Mouse (Mus musculus) splenic B cell, adult 2 months (primary cell): ENCODE measurements around the gene B3galt1.

Experiments
- DNase-seq: peaks from one replicate; pipeline ENCODE4 v3.0.0-alpha.2; 2011; ENCODE audit warnings: low read depth, low spot score
- H3K27me3 ChIP-seq: 2 replicates; pipeline ENCODE4 v1.6.1; 2012; ENCODE audit warnings: mild to moderate bottlenecking, low read length, moderate library complexity, mixed read lengths; ENCODE audit not compliant: control insufficient read depth, poor library complexity, insufficient read depth, severe bottlenecking
- H3K36me3 ChIP-seq: 2 replicates; pipeline ENCODE4 v1.6.1; 2012; ENCODE audit warnings: mild to moderate bottlenecking, low read length, moderate library complexity, mixed read lengths; ENCODE audit not compliant: control insufficient read depth, poor library complexity, insufficient read depth, severe bottlenecking

B3galt1 gene

DNA sequence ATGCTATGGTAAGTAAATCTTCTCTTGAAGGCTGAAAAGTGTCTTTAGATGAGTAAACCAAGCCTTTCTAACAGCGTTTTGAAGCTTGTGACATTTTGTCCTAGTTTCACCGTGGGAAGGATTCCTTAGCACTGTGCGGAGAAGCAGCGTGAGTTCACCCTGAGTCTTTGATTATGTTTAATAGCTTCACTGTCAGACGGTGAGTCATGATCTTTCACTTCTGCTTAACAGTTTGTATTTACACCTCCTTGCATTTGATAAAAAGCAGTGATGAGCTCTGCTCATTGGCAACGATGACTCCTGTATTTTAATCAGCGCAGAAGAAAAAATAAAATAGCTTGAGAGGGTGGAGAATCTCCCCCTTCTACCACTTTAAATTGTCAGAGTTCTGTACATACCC, 440.0 kb downstream of the B3galt1 start:
- Histone ChIP-seq H3K27me3 (no peaks in the 10 kb centered on the region), H3K36me3 (no peaks in the 10 kb centered on the region)
- no peak for DNase-seq

DNA sequence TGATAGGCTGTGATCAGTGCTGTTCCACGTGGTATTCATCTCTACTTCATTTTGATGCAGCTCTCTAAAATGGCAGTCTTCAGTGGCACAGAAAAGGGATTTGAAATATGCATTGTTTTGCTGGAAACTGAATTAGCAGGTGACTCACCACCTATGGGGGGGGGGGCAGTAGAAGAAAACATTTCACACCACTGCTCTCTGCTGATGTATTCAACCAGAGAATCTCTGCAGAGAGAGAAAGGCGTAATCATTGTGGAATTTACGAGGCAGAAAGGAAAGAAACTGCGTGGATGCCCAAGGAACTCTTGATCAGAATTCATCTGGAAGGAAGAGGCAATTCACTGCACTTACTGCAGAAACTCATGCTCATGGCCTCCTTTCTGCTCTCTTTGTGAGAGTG, 445.7 kb downstream of the B3galt1 start:
- H3K27me3 ChIP-seq = no peaks in the 10 kb centered on the region
- H3K36me3 ChIP-seq = no peaks in the 10 kb centered on the region
- no peak for DNase-seq

DNA sequence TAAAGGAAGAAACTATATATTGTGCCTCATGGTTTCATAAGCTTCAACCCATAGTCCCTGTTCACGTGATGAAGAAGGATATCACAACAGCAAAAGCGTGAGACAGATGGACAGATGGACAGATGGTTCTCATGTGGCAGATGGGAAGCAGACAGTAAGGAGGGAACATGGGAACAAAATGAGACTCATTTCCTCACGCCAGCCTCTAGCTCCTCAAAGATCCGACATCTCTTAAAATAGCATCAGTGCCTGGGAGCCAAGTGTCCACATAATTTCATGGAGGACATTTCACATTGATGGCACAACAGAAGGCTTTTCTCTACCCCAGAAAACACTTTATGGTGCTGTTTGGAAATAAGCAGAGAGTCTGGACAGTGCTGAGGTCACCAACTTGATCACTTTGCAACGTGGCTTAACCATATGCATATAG, 454.6 kb downstream of the B3galt1 start:
- Histone ChIP-seq H3K27me3 (no peaks in the 10 kb centered on the region), H3K36me3 (no peaks in the 10 kb centered on the region)
- DNase-seq = no peak

DNA sequence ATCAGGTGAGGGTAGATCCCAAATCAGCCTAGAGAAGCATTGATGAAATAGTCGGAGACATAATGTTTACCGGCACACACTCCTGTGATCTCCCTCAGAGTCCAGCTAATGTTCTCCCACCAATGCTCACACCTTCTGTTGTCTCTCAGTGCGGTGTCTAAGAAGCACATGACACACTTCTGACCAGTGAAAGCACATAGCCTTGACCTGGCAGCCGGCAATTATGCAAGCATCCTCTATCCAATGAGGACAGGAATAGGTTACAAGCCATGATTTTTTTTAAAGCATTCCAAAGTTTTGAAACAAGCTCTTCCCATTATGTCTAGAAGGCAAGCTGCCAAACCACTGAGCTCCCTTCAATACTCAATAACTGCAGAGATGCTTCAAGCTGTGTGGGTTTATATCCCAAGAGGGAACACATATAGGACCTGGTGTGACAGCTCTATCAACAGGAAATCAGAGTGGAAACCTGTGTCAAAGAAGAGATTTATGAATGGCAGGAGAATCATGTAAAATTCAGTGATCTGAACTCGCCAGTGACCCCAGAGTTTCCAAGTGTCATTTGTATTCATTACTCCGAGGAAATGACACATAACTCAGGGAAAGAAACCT, 456.0 kb downstream of the B3galt1 start:
- no peaks in the 10 kb centered on the region for H3K27me3 ChIP-seq
- H3K36me3 ChIP-seq = no peaks in the 10 kb centered on the region
- DNase-seq = no peak

DNA sequence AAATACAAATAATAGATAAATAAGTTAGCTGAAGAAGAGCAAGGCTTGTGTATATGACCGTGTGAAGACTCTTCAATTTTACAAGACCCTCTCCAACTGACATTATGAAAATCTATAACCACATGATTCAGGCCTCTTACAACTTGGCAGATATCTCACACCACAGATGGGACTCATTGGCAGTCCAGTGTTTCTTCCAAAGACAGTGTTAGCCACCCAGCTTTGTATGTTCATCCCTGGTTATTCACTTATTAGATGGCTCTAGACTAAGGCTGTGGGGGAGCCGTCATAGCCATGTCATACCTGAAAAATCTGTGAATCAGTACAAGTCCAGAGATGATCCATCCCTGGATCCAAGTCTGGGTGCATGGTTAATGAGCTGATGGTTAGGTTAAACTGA, 463.1 kb downstream of the B3galt1 start:
- no peak for DNase-seq
- no peaks in the 10 kb centered on the region for H3K36me3 ChIP-seq
- H3K27me3 ChIP-seq = no peaks in the 10 kb centered on the region

DNA sequence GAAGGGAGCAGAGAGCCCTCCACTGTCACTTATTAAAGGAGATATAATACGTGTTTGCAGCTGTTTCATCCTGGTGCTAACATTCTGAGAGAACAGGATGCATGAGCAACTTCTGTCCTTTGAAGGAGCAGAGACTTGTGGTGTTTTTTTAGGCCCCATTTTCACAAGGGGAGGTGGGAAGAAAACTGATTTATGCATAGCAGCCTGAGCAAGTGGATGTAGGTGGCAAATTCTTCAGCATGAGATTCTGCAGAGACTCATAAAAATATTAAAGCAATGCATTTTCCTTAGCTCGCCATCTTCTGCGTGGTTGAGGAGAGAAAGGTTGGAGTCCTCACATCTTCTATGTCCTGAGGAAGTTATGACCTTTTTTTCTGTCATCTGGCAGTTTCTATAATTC, 469.0 kb downstream of the B3galt1 start:
- Histone ChIP-seq H3K27me3 (no peaks in the 10 kb centered on the region), H3K36me3 (no peaks in the 10 kb centered on the region)
- no peak for DNase-seq

DNA sequence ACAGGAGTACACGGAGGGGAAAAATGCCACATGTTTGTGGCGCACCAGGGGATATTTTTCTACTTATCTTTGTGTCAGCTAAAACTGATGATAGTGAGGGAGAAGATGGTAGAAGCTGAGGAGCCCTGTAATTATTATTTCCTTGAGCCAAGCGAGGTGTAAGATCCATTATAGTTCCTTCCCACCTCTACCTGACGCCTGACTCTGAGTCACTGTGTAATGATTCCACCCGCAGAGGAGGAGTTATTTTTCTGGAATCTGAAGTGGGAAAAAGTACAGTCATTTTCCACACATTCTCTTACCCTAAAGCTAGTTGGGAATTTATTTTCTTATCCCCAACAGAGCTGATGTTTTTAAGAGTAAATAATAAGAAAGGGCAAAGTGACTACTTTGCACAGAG, 475.1 kb downstream of the B3galt1 start:
- no peaks in the 10 kb centered on the region for H3K36me3 ChIP-seq
- DNase-seq = no peak
- H3K27me3 ChIP-seq = no peaks in the 10 kb centered on the region

DNA sequence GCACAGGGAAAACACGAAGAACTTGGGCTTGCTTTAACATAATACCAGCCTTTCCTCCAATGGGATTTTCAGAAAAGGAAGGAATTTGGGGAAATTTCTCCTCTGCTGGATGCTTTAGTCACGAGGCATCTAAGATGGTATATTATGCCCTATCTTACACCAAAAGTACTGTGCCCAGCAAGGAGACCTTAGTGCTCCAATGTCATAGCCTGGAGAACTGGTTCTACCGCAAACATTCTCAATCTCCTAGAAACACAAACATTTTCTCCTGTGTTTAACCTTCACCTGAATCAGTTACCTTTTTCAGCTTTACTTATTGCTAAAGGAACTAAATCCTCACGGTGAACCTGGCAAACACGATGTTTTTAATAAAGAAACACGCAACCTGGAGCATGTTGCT, 486.8 kb downstream of the B3galt1 start:
- H3K27me3 ChIP-seq = no peaks in the 10 kb centered on the region
- no peak for DNase-seq
- H3K36me3 ChIP-seq = no peaks in the 10 kb centered on the region

DNA sequence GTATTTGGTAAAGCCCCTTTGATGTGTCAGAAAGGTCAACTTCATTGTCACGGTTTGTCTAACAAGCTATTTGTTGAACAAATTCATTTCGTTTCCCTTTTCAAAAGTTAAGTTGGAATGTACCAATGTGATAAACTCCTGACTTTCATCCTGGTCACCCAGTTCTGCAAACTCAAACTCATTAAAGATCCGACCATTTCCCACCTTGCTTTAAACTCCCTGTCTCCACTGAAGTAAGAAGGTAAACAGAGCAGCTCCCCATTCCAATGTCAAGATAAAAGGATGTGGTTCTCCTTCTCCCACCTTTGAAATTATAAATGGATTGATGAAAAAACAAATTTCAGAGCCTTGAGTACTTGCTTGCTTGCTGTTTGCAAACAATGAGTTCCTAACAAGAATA, 487.6 kb downstream of the B3galt1 start:
- H3K27me3 ChIP-seq = no peaks in the 10 kb centered on the region
- no peaks in the 10 kb centered on the region for H3K36me3 ChIP-seq
- DNase-seq = no peak

DNA sequence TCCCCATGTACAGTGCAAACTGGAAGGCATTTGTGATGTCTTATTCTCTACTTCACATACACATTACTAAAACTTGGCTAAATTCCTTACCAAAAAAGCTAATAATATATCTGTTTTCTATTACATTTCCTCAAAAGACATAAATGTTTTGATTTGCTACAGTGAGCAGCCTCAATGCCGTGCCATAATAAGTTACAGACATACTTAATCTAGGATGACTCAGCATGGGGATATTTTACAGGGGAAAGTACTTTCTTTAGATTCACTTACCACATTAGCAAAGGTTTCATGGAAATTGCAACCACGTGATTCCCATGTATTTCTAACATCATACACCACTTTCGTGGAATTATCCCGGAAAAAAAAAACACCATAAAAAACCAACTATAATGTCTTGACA, 495.7 kb downstream of the B3galt1 start:
- H3K27me3 ChIP-seq = no peaks in the 10 kb centered on the region
- no peak for DNase-seq
- no peaks in the 10 kb centered on the region for H3K36me3 ChIP-seq

DNA sequence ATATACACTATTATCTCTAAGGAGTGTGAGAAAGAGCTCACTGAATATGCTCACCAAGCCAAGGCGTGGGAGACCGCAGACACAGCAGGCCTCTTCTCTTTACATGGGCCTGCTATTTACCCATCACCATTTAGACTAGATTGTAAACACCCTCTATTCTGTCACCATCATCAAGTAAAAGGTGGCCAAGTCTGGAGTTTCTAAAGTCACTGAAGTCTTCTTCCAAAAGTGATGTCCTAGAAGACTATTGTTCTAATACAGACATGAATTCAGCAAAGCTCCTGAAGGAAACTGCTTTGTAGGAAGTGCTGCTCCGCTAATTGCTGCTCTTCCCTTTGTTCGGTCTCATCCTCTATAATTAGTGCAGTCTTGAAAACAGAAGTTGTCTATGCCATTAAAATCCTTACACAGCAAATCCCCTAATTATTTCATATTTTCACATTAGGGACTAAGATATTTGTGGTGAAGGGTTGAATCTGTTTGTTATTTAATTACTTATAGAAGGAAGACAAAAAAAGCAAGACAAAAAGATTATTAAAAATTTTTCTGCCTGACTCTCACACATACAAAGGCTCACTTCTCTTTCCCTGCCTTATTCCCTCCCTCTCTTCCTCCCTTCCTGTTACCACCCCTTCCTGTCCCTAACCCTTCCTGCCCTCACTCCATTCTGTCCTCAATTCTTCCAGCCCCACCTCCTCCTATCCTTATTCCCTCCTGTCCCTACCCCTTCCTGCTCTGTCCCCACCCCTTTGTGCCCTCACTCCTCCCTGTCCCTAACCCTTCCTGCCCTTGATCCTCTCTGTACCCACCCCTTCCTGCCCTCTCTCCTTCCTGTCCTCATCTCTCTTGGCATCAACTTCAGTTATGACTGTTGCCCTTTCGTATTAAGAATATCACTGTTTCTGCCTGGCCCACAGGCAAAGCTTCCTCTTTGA, 514.0 kb downstream of the B3galt1 start:
- H3K36me3 ChIP-seq = no peaks in the 10 kb centered on the region
- H3K27me3 ChIP-seq = no peaks in the 10 kb centered on the region
- no peak for DNase-seq

DNA sequence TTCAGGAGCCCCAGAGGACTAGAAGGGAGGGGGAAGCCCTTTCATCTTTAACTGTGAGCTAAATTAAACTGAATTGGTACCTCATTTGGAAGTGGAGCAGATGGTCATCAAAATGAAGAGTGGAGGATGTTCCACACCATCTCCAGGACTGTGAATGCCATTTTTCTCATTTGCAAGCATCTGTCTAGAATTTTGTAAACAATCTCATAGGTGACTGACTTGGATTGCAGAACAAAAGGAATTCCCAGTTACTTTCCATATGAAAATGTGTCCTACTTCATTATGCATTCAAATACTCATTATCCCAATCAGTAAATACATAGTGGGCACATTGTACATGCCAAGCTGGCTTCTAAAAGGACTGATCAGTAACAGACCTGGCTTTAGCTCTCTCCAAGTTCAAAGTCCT, 515.2 kb downstream of the B3galt1 start:
- H3K27me3 ChIP-seq = no peaks in the 10 kb centered on the region
- no peaks in the 10 kb centered on the region for H3K36me3 ChIP-seq
- DNase-seq = no peak

DNA sequence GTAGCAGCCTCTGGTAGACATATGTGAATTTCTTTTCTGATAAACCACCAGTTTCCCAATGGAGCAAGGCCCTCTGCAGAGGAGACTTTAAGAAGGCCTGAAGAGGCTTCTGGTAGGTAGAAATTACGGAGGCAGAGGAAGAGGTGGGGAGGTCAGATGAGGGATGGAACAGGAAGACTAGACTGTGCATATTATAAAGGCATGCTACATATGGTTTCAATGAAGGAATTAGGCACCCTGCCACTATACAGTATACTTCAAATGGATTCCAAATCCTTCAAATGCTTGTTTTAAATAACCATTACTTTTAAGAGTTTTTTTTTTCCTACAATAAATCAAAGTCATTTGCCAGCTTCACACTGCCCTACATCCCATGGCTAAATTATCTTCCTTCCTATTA, 518.8 kb downstream of the B3galt1 start:
- H3K27me3 ChIP-seq = no peaks in the 10 kb centered on the region
- no peak for DNase-seq

DNA sequence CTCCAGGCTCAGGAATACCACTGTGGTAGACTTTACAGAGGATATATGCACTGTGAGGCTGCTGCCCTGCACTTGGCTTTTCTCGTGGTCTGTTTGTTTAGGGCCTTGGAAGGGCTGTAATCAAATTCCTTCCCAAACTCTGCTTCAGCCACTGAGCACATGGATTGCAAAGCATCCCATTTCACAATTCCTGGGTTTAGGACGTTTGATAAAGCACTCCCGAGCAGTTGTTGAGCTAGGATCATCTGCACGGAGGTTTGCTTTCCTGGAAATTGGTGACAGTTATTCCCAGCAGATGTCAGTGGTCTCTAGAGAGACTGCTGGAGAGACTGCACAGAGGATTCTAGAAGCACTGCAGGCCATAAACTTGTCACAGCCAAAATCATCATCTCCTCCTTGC, 520.4 kb downstream of the B3galt1 start:
- Histone ChIP-seq H3K36me3 (no peaks in the 10 kb centered on the region), H3K27me3 (no peaks in the 10 kb centered on the region)
- DNase-seq = no peak

More for the DNA sequence above, 518.8 kb downstream of the B3galt1 start:
- H3K36me3 ChIP-seq = no peaks in the 10 kb centered on the region

DNA sequence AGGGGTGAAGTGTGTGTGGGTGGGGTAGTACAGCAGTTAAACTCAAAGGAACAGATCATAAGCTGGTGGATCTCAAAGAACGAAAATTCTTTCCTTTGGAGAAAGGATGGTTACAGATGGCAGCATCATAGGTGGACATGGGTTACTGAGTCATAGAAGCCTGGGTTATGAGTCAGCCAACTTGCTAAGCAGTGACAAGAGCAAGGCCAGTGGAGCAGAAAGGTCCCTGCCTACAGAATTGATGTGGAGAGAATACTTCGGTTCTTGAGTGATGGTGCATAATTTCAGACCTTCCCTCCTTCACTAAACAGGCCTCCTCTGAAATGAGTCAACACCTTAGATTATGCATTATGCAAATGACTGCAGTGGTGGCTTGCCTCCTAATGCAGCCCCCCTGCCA, 525.9 kb downstream of the B3galt1 start:
- Histone ChIP-seq H3K27me3 (no peaks in the 10 kb centered on the region), H3K36me3 (no peaks in the 10 kb centered on the region)
- DNase-seq = no peak
